Mouse (Mus musculus): ENCODE measurements at regions not wholly inside any gene's neighbourhood (a gene's known extent, or its start where the extent isn't known, plus 50 kb on each side); places are given as distances from the start of the nearest gene placed in this dataset.
"Not testable (repeated sequence)": the region's sequence is repeated elsewhere in the genome, so short reads cannot be mapped to it uniquely, and the experiment has no call there.

DNA sequence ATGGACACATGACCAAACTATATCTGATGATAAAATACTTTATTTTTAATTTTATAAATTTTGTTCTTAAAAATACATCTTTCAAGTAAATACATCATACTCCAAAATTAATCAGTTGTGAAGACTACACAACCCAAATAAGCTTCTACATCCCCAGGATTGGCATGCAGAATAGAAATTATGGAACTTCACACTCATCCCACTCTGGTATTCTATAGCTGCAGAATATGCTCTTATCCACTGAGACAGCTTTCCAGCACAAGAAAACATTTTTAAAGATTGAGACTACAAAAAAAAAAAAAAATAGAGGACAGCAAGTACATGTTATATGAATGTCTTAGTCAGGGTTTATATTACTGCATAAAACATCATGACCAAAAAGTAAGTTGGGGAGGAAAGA lies 94.4 kb downstream of the Gm11232 start:
- no peak for DNase-seq

- no peak for DNase-seq
Observed at GRCm38 (mm10) chr4:71640521-71640920, 117.2 kb downstream of the Gm11232 start.

- no peak for DNase-seq
Observed at GRCm38 (mm10) chr4:71627088-71627487, 130.7 kb downstream of the Gm11232 start.

GRCm38 (mm10) chr4:71626626-71627025 lies 131.1 kb downstream of the Gm11232 start:
- no peak for DNase-seq

DNA sequence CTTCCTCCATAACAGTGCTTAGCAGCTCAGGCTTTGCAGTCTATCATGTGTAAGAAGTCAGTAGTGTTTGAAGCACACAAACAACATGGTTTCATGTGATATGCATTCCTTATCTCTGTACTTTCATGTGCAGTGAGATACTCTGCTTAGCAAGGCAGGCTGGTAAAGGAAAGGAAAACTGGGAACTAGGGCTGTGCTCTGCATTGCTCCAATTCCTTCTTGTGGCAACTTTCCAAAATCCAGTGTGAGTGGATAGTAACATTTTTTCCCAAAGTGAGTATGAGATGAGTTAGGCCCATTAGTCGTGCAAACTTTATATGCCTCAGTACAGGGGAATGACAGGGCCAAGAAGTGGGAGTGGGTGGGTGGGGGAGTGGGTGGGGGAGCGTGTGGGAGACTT lies 133.0 kb downstream of the Gm11232 start:
- no peak for DNase-seq

DNA sequence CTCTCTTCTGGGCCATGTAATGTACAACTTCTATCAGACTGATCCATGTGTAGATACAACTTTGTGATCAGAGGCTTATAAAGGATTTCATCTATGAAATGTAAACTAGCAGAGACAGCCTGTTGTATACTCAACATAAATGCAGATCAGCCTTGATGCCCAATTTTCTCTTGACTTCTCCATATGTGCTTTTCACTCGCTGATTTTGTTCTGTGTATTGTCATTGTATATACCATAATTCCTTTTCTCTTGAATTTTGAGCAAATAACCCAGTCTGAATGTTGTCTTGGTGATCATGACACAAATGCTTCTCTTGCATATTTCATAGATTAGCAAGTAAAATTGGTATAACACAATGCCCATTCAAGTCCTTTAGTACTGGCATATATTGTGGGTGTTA lies 144.0 kb downstream of the Gm11232 start:
- no peak for DNase-seq

- DNase-seq = no peak
Observed at GRCm38 (mm10) chr4:71585880-71586279, 171.9 kb downstream of the Gm11232 start.

- no peak for DNase-seq
Observed at GRCm38 (mm10) chr4:71560656-71561055, 197.1 kb downstream of the Gm11232 start.

DNA sequence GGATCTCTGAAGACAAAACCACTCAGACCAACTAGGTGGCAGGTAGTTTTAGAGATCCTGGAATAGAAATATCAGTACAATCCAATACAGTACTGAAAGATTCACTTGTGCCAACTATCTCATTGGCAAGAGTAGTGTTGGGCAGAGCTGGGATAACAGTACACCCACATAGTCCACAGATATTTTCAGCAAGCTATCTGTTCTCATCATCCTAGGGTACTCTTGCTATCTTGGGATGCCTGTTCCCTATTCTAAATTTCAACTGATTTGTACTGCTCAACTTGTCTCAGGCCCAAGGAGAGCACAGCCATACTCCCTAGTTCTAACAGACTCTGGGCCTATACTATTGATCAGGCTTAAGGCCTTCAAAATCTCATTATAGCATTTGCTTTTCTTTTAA lies 218.6 kb downstream of the Gm11232 start:
- no peak for DNase-seq

GRCm38 (mm10) chr4:71537971-71538370 lies 219.8 kb downstream of the Gm11232 start:
- no peak for DNase-seq

- DNase-seq = no peak
Observed at GRCm38 (mm10) chr4:71524255-71524970, 233.4 kb downstream of the Gm11232 start.

DNA sequence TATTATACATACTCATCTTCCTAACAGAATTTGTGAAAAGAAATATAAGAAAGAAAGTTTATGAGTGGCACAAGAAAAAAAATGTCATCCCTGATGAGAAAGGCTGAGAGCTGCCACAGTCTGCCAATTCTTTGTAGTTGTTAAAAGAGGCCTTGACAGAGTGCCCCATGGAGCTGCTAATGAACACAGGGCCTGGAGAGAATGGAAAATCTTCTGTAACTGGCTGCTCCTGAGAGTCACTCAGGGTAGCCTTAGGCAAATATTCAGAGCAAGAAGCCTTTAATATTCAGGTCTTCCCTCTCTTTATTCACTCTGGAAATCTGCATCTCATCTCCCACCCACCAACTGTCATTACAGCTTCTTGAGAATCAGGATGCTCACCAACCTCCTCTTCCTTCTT lies 237.0 kb downstream of the Gm11232 start:
- no peak for DNase-seq

DNA sequence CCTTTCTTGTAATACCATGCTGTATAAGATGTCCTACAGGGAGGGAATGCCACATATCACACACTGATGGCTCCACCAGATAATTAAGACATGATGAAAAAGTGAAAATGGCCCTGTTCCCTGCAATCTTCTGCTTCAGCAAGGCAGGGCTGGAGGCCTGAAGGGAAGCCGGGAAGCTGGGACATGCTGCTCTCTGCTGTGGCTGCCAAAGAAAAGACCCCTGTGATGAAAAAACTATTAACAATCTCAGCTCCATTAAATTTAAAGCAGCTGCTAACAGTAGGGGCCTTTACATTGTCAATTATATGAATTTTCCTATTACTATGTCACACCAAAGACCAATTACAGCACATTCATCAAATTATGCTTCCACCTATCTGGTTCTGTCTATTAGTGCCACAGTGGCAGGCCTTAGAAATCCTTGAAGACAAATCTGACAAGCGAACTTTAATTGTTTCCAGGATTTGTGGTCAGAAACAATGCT lies 239.8 kb downstream of the Gm11232 start:
- no peak for DNase-seq

- DNase-seq = no peak
Observed at GRCm38 (mm10) chr4:71506911-71507310, 250.9 kb downstream of the Gm11232 start.

GRCm38 (mm10) chr4:71489788-71490187 lies 268.0 kb downstream of the Gm11232 start:
- no peak for DNase-seq

DNA sequence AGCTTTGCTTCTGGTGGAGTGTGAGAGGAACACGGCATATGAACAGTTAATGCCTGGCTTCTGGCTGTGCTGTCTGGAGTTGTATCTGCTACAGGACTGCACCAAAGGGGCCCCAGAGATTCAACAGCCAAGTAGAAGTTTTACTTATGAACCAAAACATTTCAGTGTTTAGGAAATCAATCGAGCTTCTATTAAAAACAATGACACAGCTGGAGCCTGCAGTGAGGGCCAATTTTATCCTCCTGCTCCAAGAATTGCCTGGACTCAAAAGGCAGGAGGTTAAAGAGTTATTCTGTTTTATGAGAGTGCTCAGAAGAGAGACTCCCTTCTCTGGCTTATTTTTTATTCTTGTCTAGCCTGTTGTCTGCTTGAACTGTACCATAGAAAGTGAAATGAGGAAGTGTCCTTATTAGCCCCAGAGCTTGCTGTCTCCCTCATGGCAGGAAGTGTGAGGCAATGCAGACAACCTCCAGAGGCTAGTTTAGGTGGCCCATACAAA lies 269.1 kb downstream of the Gm11232 start:
- no peak for DNase-seq

DNA sequence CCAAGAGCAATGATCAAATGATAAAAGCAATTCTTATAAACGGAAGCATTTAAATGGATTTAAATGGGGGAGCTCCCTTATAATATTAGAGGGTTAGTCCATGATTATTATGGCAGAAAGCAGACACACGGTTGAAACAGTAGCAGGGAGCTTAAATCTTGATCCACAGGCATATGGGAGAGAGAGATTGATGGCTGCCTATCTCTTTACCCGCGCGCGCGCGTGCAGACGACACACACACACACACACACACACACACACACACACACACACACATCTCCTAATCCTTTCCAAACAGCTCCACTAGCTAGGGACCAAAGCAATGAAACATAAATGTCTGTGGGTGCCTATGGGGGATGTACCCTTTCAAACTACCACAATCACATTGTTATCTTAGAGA lies 269.7 kb downstream of the Gm11232 start:
- DNase-seq = no peak

DNA sequence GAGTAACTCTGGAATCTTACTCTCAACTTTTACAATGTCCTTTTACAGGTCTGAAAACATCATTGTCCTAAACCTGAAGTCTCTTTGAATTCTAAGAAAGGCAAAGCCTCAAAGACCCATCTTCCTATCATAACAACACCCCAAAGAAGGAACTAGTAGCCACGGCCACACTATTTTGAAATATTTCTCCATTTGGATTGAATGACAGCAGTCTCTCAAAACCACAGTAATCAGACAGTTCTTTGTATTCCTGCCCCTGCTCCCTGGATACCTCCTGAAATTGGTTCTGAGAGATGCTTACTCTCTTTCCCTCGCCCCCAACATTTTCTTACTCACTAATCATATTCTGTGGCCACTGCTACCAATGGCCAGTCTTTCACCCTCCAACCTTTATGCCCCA lies 276.8 kb downstream of the Gm11232 start:
- DNase-seq = no peak

DNA sequence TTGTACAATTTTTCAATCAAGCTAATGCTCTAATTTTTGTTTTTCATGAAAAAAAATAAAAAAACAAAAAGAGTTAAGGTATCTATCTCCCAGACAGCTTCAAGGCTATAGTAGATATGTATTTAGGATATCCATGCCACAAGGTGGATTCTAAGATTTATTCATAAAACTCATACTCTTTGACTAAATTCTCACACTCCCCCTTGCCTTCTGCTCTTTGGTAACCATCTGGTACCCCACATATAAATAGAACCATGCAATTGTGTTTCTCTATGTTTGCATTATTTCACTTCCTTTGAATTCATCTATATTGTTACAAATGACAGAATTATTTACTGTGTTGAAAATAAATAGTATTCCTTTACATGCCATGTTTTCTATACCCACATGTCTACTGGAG lies 287.2 kb downstream of the Gm11232 start:
- DNase-seq = no peak

DNA sequence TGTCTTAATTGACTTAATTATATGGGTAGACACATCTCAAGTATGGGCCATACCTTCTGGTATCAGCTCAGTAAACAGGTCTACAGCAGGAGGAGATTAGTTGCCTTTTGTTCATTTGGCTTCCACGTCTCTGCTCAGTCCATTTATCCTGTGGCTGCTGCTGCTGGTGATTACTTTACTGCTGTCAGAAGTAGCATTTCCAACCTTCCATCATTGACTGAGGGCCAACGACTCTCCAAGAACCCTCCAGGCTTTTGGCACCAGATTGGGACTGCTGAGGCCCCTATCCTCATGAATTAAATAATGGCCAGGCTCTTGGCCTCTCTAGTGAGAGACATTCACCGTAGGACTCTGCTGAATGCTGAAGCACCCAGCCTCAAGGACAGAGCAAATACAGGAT lies 303.0 kb downstream of the Gm11232 start:
- no peak for DNase-seq

DNA sequence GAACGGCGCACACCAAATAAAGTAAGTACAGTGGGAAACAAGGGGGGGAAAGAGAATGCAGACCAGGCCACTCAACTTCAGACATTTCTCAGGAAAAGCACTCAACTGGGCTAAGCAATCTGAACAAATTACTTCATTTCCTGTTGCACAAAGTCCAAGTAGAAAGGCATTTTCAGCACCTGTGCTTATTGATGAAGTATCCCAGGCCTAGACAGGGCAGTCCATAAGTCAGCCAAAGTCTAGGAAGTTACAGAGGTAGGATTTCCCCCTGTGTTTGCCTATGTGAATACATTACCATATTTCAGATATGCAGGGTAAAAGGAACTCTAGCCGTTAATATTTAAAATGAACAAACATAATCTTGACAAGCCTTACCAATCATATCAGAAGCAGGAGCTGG lies 304.3 kb downstream of the Gm11232 start:
- no peak for DNase-seq

- DNase-seq = no peak
Observed at GRCm38 (mm10) chr4:71446461-71446860, 311.3 kb downstream of the Gm11232 start.

GRCm38 (mm10) chr4:71431245-71431929 lies 326.4 kb downstream of the Gm11232 start:
- no peak for DNase-seq

DNA sequence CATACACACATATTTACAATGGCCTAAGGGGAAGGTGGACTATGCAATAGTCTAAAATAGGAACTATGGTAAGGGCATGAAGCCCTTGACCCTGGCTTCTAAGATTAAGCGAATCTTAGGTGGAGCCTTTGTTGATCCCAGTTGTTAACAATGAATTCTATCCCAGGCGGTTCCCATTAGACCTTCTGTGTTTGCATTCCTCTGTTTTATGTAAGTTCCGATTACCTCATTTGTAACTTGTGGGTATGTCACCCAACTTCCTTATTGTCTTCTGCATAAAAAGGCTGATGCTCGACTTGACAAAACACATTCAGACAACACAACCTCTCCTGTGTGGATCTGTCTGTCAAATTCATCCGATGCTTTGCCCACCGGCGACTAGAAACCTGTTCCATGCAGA lies 335.6 kb downstream of the Gm11232 start:
- not testable (repeated sequence) for DNase-seq

Measured in layer of hippocampus, postnatal 36 days (tissue).